Mouse (Mus musculus) macrophage (primary cell): ENCODE data around the gene Dnah5. TPM values are rescaled to one million over a fixed set of nuclear protein-coding genes. Genes with fewer than 3 reads are reported as not detected.

Experiments used
- H3K27ac ChIP-seq: fragments of 350-480 bp; formaldehyde crosslinking; 2 replicates; pipeline ENCODE4 v1.9.0; 2021
- H3K36me3 ChIP-seq: fragments of 350-480 bp; formaldehyde crosslinking; 2 replicates; pipeline ENCODE4 v1.9.0; 2021; ENCODE audit errors: inconsistent target
- H3K4me3 ChIP-seq: fragments of 350-480 bp; formaldehyde crosslinking; 2 replicates; pipeline ENCODE4 v1.9.0; 2021; ENCODE audit errors: inconsistent target
- H3K79me2 ChIP-seq: fragments of 350-480 bp; formaldehyde crosslinking; 2 replicates; pipeline ENCODE4 v1.9.0; 2021; ENCODE audit errors: inconsistent target
- WGBS: methylation state at CpG from one replicate; pipeline ENCODE4 v1.1.7; 2026; ENCODE audit warnings: inconsistent platforms; ENCODE audit not compliant: missing documents; 5-methylcytosine and 5-hydroxymethylcytosine counted together
- polyA plus RNA-seq: library from polyadenylated mRNA; stranded (reverse); fragments of 250-400 nt; gene quantifications from 3 replicates; pipeline ENCODE4 v1.2.4, GENCODE M21; 2018; ENCODE audit warnings: inconsistent platforms

Dnah5 gene
- polyA plus RNA-seq, 1 experiment from 2014 or later, result not detected

- no peaks in the 10 kb centered on the region for H3K79me2 ChIP-seq
- no peak overlapping the region for H3K4me3 ChIP-seq
- WGBS, result 73% methylated on average over 4 of the region's 4 CpGs
- no peak overlapping the region for H3K27ac ChIP-seq
- no peaks in the 10 kb centered on the region for H3K36me3 ChIP-seq
Measured at GRCm38 (mm10) chr15:28198609-28199008, 4.9 kb upstream of the Dnah5 start.

GRCm38 (mm10) chr15:28204626-28205025, 1.1 kb downstream of the Dnah5 start:
- no peaks in the 10 kb centered on the region for H3K36me3 ChIP-seq
- H3K4me3 ChIP-seq, result no peak overlapping the region
- 91% methylated on average over 3 of the region's 3 CpGs for WGBS
- no peaks in the 10 kb centered on the region for H3K79me2 ChIP-seq
- H3K27ac ChIP-seq, result no peak overlapping the region

- Histone ChIP-seq H3K27ac (no peak overlapping the region), H3K36me3 (no peaks in the 10 kb centered on the region), H3K4me3 (no peak overlapping the region), H3K79me2 (no peaks in the 10 kb centered on the region)
- WGBS, result 43% methylated on average over 2 of the region's 2 CpGs
Measured at GRCm38 (mm10) chr15:28207545-28207944, 4.0 kb downstream of the Dnah5 start.

GRCm38 (mm10) chr15:28213057-28213456, 9.5 kb downstream of the Dnah5 start:
- H3K36me3 ChIP-seq, result no peaks in the 10 kb centered on the region
- H3K4me3 ChIP-seq, result no peak overlapping the region
- H3K27ac ChIP-seq, result no peak overlapping the region
- no peaks in the 10 kb centered on the region for H3K79me2 ChIP-seq
- 91% methylated on average over 5 of the region's 5 CpGs for WGBS

GRCm38 (mm10) chr15:28216358-28216757, 12.8 kb downstream of the Dnah5 start:
- Histone ChIP-seq H3K4me3 (no peak overlapping the region), H3K79me2 (no peaks in the 10 kb centered on the region), H3K36me3 (no peaks in the 10 kb centered on the region), H3K27ac (no peak overlapping the region)
- WGBS, result 86% methylated on average over 8 of the region's 8 CpGs

GRCm38 (mm10) chr15:28227316-28227715, 23.8 kb downstream of the Dnah5 start:
- 60% methylated on average over 3 of the region's 3 CpGs for WGBS
- H3K27ac ChIP-seq, result no peak overlapping the region
- H3K79me2 ChIP-seq, result no peaks in the 10 kb centered on the region
- H3K36me3 ChIP-seq, result no peaks in the 10 kb centered on the region
- no peak overlapping the region for H3K4me3 ChIP-seq

- WGBS, result 92% methylated on average over 1 of the region's 1 CpGs
- no peaks in the 10 kb centered on the region for H3K79me2 ChIP-seq
- no peak overlapping the region for H3K4me3 ChIP-seq
- no peaks in the 10 kb centered on the region for H3K36me3 ChIP-seq
- no peak overlapping the region for H3K27ac ChIP-seq
Measured at GRCm38 (mm10) chr15:28260250-28260649, 56.7 kb downstream of the Dnah5 start.

- H3K79me2 ChIP-seq, result no peaks in the 10 kb centered on the region
- 44% methylated on average over 4 of the region's 4 CpGs for WGBS
- no peaks in the 10 kb centered on the region for H3K36me3 ChIP-seq
- no peak overlapping the region for H3K27ac ChIP-seq
- no peak overlapping the region for H3K4me3 ChIP-seq
Measured at GRCm38 (mm10) chr15:28299438-28299837, 95.9 kb downstream of the Dnah5 start.

- H3K4me3 ChIP-seq, result no peak overlapping the region
- H3K36me3 ChIP-seq, result no peaks in the 10 kb centered on the region
- no peak overlapping the region for H3K27ac ChIP-seq
- no peaks in the 10 kb centered on the region for H3K79me2 ChIP-seq
- WGBS, result 79% methylated on average over 8 of the region's 8 CpGs
Measured at GRCm38 (mm10) chr15:28307131-28307530, 103.6 kb downstream of the Dnah5 start.

- H3K27ac ChIP-seq, result no peak overlapping the region
- no peaks in the 10 kb centered on the region for H3K36me3 ChIP-seq
- WGBS, result 90% methylated on average over 2 of the region's 2 CpGs
- no peak overlapping the region for H3K4me3 ChIP-seq
- no peaks in the 10 kb centered on the region for H3K79me2 ChIP-seq
Measured at GRCm38 (mm10) chr15:28307884-28308283, 104.3 kb downstream of the Dnah5 start.

- Histone ChIP-seq H3K27ac (no peak overlapping the region), H3K4me3 (no peak overlapping the region), H3K79me2 (no peaks in the 10 kb centered on the region), H3K36me3 (no peaks in the 10 kb centered on the region)
- WGBS, result 97% methylated on average over 4 of the region's 4 CpGs
Measured at GRCm38 (mm10) chr15:28310516-28310915, 107.0 kb downstream of the Dnah5 start.

- no peaks in the 10 kb centered on the region for H3K79me2 ChIP-seq
- H3K27ac ChIP-seq, result no peak overlapping the region
- 93% methylated on average over 14 of the region's 14 CpGs for whole genome bisulfite sequencing
Measured at GRCm38 (mm10) chr15:28313451-28313850, 109.9 kb downstream of the Dnah5 start.

GRCm38 (mm10) chr15:28315812-28316528, 112.4 kb downstream of the Dnah5 start:
- H3K79me2 ChIP-seq, result no peaks in the 10 kb centered on the region
- no peaks in the 10 kb centered on the region for H3K36me3 ChIP-seq
- H3K4me3 ChIP-seq, result no peak overlapping the region
- H3K27ac ChIP-seq, result no peak overlapping the region
- 22% methylated on average over 5 of the region's 6 CpGs for WGBS

More at GRCm38 (mm10) chr15:28313451-28313850, 109.9 kb downstream of the Dnah5 start:
- H3K4me3 ChIP-seq, result no peak overlapping the region
- no peaks in the 10 kb centered on the region for H3K36me3 ChIP-seq

GRCm38 (mm10) chr15:28322533-28322932, 119.0 kb downstream of the Dnah5 start:
- WGBS, result 90% methylated on average over 6 of the region's 7 CpGs
- Histone ChIP-seq H3K4me3 (no peak overlapping the region), H3K36me3 (no peaks in the 10 kb centered on the region), H3K79me2 (no peaks in the 10 kb centered on the region), H3K27ac (no peak overlapping the region)

GRCm38 (mm10) chr15:28326985-28327384, 123.4 kb downstream of the Dnah5 start:
- no peak overlapping the region for H3K4me3 ChIP-seq

GRCm38 (mm10) chr15:28327441-28327840, 123.9 kb downstream of the Dnah5 start:
- Histone ChIP-seq H3K79me2 (no peaks in the 10 kb centered on the region), H3K27ac (no peak overlapping the region), H3K36me3 (no peaks in the 10 kb centered on the region), H3K4me3 (no peak overlapping the region)
- WGBS, result 89% methylated on average over 9 of the region's 9 CpGs

More at GRCm38 (mm10) chr15:28326985-28327384, 123.4 kb downstream of the Dnah5 start:
- Histone ChIP-seq H3K36me3 (no peaks in the 10 kb centered on the region), H3K27ac (no peak overlapping the region), H3K79me2 (no peaks in the 10 kb centered on the region)
- WGBS, result 88% methylated on average over 7 of the region's 7 CpGs
